Mouse (Mus musculus) fat pad, adult 2 months (tissue): ENCODE results near the gene Smok2b.
"Not testable (repeated sequence)": the region's sequence is repeated elsewhere in the genome, so short reads cannot be mapped to it uniquely, and the experiment has no call there.

Experiments
- DNase-seq: peaks from one replicate; pipeline ENCODE4 v3.0.0-alpha.2; 2011; ENCODE audit warnings: low read depth, low spot score; ENCODE audit errors: extremely low read depth

Gene Smok2b

GRCm38 (mm10) chr17:13229957-13230356 is at the start of gene Smok2b:
Gene Smok2b (plus strand): TSS chr17:13230257.
- not testable (repeated sequence) for DNase-seq

DNA sequence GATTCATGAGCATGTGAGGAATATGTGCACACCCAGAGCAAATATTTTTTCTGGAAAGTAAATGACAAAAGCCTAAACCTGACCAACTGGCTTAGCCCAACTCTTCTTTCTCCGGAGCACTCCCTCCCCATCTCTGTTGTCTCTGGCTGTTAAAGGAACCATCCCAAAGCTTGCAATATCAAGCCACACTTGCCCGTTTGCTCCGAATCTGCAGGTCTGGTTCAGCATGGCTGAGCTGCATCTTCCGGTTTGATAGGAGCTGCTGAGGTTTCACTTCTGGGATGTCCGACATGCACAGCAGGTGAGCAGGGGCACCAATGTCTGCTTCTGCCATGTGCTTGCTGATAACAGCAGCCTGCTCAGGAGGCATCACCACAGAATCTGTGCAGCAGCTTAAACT is 49.6 kb upstream of the Smok2b start:
- DNase-seq, result not testable (repeated sequence)

DNA sequence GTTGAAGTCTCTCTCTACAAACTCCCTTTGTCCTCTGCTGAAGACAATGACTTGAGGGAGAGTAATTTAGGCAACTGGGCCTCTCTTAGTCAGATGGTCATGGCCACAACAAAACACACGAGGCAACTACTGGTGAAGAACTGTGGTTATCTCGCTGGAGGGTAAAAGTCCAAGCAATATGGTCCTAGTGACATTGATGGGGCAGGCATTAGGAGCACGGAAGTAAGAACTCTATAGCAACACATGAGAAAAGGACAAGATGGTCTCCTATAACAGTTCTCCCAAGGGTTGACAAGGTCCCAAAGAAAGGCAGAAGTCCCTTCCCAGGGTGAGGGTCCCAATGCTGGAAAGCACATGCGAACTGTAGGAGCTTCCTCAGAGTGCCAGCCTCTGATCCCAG is 47.3 kb upstream of the Smok2b start:
- not testable (repeated sequence) for DNase-seq

GRCm38 (mm10) chr17:13184514-13184913 is 45.5 kb upstream of the Smok2b start:
- DNase-seq, result not testable (repeated sequence)

- not testable (repeated sequence) for DNase-seq
Observed at GRCm38 (mm10) chr17:13186541-13186940, 43.5 kb upstream of the Smok2b start.

DNA sequence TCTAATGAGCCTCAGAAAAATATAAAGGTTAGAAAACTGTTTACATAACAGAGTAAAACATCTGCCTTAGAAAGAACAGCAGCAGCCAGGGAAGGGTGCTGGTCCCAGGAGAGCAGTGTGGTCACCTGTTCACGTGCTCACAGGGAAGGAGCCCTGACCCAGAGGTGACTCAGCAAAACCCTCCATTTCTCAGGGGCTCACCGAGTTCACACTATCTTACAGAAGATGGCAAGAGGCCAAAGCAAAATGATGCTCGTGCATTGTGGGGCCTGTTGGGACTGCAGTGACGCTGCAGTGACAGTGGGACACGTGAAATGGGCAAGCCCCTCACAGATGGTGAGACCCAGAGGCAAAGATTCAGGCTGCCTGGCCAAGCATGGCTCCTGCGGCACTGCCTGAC is 42.4 kb upstream of the Smok2b start:
- not testable (repeated sequence) for DNase-seq

- not testable (repeated sequence) for DNase-seq
Observed at GRCm38 (mm10) chr17:13188846-13189245, 41.2 kb upstream of the Smok2b start.

DNA sequence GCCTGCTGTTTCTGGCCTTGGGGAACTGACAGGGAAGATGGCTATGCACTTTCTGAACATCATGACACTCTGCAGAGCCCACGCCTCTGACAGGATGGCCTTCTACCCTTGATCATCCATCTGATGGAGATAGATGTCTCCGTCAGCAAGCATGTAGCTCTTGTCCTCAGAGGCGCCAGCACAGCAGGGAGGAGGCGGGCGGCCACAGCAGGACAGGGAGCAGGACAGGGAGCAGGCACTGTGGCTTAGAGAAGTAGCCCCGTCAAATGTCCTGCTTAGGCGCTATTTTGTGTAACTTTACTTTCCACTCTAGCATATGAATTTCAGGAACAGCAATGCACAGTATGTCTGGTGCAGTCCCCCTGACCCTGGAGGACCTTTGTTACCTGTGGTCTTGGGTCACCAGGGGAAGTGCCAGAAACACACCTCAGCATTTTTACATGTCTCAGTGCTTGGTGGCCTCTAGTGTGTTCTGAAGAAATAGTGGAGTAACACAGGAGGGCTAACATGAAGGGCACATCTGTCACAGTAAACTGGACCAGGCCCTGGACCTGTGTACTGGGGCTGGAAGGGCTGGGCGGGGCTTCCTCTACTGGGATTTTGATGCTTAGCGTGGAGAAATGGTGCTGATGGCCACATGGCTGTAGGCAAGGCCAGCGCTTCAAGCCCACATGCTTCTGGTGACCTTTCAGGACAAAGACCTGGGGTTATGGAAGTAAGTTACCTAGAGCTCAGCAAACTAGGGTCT is 39.0 kb upstream of the Smok2b start:
- DNase-seq, result not testable (repeated sequence)

- not testable (repeated sequence) for DNase-seq
Observed at GRCm38 (mm10) chr17:13196486-13196885, 33.6 kb upstream of the Smok2b start.

- not testable (repeated sequence) for DNase-seq
Observed at GRCm38 (mm10) chr17:13198812-13199211, 31.2 kb upstream of the Smok2b start.

DNA sequence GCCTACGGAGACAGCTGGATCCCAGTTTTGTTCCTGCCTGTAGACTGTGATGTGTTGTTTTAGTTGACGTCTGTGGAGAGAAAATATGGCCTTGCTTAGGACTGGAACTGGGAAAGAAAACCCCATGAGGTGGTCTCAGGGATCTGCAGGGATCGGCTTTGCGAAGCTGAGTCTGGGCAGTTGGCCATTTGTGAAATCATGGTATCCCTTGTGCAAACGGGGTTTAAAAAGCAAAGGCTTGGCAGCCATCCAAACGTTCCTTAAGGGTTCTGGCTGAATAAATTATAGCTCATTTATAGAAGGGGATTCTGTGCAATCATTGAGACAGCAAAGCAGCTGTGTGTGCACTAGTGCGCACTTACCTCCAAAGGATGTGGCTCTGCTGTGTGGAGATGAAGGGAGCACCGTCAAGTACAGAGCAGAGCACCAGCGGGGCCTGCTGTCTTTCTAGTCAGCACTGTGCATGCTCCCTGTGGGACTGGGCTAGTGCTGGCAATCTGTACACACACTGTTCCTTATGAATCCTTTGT is 30.1 kb upstream of the Smok2b start:
- DNase-seq, result not testable (repeated sequence)

DNA sequence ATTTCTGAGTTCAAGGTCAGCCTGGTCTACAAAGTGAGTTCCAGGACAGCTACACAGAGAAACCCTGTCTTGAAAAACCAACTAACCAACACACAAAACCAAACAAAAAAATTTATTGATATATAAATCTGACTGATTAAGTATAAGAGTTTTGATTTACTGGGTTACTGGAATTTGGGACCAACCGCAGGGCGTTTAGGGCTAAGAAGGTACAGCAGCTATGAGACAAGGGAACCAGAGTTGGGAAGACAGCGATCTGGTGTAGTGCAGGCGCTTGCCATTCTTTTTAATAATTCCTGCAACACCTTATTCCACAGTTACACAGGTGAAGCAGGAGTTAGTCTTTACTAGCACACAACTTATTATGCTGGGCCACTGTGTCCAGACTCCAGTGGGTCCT is 28.5 kb upstream of the Smok2b start:
- DNase-seq, result not testable (repeated sequence)

- not testable (repeated sequence) for DNase-seq
Observed at GRCm38 (mm10) chr17:13202453-13203107, 27.5 kb upstream of the Smok2b start.

GRCm38 (mm10) chr17:13205247-13205646 is 24.8 kb upstream of the Smok2b start:
- not testable (repeated sequence) for DNase-seq

DNA sequence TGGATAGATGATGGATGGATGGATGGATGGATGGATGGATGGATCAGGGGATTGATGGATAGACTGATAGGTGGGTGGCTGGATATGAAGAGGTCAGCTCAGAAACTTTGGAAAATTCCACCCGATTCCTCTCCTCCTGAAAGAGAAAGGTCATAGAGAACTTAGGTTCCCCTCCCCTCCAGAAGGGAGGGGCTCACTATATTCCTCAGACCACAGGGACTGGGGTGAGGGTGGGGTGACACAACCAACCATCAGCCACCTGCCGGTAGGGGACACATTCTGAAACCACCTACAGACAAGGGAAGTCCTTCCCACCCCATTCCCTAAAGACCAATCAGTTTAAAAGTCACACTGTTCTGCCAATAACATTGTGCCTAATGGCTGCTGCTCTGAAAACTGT is 23.6 kb upstream of the Smok2b start:
- DNase-seq, result no peak

DNA sequence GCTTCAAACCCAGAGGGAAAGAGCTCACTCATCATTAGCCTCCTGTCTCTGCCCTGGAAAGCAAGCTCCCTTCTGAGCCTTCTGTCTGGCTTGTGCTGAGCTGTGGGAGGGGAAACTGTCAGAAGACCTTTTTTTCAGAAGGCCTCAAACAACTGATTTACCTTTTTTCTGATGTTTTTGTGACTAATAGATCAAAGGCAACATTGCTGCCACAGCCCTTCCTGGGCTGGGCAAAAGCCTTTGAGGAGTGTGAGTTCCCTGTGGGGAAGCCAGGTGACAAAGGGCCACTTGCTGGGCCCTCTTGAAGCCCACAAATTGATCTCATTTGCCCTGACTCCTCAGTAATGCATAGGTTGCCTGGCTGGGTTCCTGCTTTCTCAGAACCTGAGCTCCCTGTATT is 21.6 kb upstream of the Smok2b start:
- DNase-seq, result not testable (repeated sequence)

DNA sequence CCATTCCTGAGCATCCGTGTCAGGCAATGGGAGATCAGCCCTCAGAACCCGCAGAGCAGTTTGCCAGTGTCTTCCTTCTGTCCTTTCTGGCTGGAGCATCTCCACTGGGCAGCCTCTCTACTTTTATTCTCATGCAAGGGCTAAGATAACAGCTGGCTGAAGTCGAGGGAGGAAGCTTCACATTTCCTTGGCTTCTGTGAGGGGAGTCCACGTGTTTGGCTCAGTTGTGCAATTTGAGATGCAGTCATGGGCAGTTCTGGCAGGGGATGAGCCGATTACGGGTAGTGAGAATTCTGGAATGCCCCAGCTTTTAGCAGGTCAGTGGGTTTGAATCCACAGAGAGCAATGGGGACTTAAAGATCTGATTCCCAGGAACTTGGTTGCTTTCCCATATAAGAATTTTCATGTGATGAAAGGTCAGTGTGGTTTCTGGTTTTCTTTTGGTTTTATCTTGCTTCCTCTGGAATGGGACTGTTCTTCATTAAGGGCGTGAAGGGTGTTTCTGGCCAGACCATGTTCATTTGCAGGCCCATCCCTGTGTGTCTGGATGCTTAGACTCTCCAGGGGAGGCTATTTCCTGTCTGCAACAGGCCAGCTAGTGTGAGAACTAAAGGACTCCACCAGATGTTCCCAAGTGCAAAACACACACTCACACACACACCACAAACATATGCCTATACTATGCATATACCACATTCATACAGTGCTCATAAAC is 17.8 kb upstream of the Smok2b start:
- DNase-seq, result no peak

- no peak for DNase-seq
Observed at GRCm38 (mm10) chr17:13214169-13214568, 15.9 kb upstream of the Smok2b start.

DNA sequence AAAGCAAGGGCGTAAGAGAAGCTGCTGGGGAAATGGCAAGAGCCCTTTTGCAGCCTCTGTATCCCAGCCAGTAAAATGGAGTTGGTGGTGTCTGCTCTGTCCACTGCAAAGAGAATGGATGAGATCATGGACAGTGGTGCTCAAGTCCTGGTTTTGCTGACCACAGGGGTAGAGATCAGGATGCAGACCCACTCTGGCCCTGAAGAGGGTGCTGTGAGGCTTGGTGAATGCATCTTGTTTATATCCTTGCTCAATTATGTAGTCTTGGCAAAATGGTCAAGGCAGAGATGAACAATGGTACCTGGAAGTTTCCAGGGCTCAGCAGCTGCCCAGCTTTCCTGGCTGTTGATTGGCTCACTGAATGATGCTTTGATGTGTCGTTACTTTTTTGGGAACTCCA is 14.5 kb upstream of the Smok2b start:
- DNase-seq, result no peak

DNA sequence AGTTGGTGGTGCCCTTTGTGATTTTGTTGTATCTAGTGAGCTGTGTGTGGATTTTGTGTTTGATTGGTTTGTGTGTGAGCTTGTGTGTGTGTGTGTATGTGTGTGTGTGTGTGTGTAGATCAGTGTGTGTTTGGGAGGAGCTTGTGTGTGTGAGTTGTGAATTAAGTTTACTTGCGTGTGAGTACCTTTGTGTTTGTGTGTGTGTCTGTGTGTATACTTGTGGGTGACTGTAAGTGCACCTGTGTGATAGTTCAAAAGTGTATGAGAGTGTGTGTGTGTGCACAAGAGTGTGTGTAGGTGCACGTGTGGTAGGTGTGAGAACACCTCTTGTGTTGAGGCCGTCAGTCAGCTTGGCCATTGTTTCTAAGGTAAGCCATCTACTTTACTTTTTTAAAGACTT is 9.2 kb upstream of the Smok2b start, which contains the start of gene Smok2a:
Gene Smok2a, plus strand, starts transcription at position 301 of the 400 bp plus-strand sequence.
- no peak for DNase-seq

- not testable (repeated sequence) for DNase-seq
Observed at GRCm38 (mm10) chr17:13221921-13222320, 8.1 kb upstream of the Smok2b start.
